Mouse (Mus musculus): ENCODE results near the gene Tas2r108. TPM values are rescaled to one million over a fixed set of nuclear protein-coding genes. Genes with fewer than 3 reads are reported as not detected.

Gene Tas2r108
- not detected in 2 replicates for total RNA-seq (2015)
- total RNA-seq (2017): not detected in 2 replicates

DNA sequence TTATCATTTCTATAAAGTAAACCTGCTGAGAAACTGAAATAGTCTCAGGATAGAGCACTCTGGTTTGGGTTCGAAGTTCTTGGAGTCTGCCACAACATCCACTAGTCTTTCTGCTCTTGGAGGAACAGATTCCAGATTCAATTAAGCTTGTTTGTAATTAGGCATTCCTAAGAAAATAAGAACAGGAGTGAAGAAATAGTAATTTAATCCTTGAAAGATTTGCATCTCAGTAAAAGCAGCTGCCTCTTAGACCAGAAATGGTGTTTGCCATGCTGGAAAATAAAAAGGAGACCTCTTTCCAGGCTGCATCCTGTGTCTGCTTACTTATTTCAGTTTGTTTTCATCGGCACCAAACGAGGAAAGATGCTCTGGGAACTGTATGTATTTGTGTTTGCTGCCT, at the start of gene Tas2r108:
Gene Tas2r108, plus strand, starts transcription at position 301 of the 400 bp plus-strand sequence.
- no peak for ATAC-seq (ENCODE audit: poor library complexity, severe bottlenecking)

DNA sequence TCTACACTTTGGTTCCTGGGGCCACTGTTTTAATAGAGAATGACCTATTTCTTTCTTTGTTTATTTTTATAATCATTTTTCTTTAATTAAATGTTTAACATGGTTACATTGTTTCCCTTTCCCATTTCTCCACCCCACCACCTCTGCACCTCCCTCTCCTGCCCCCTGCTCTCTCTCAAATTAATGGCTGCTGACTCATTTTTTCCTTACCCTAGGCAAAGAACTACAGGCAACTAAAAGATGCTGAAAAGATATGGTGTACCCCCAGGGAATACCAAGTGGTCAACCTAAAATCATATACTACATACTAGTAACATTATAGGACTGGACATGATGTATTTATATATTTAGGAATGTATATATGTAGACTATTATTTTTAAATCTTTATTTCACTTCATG, 44.7 kb upstream of the Tas2r108 start:
- ATAC-seq (ENCODE audit: poor library complexity, severe bottlenecking): no peak

DNA sequence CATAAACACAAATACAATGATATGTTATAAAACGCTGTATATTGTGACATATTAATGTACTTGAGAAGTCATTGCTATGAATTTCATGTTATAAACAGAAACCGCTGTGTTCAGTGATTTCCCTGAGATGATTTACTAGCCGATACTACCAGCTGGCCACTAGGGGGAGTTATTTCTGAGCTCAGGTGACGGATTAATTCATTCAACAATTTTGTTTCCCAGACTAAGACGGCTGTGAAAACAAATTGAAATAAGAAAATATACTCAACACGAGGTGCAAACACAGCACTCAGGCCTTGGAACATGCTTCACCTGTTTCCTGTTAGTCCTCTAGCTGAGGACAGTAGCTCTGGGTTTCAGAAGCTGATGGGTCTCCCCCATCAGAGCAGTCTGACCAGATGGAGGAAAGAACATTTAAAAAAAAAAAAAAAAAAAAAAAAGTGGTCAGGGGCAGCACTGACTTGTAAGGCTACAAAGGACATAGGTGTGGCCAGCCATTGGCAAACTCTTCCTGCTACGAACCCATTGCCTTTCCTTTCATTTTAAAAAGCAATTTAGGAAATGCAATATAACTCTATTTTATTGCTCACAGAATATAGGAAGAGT, 38.8 kb upstream of the Tas2r108 start:
- peak; percentile 74 for ATAC-seq (ENCODE audit: poor library complexity, severe bottlenecking)

DNA sequence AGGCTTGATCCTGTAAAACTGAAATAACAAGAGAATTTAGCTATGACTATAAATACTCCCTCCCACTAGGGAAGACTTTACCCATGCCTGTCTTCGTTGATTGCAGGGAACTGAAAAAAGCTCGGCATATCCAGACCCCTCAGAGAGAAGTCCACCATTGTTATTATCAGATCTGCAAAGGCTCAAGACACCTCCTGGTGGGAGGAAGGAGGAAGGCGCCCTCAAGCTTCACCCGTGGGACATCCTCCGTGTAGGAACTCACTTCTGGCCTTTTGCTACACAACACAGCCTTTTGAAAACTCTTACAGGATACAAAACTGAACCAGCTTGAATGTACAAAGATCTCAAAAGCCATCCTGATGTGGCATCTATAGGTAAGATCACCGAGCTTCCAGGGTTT, 27.6 kb upstream of the Tas2r108 start:
- peak; percentile 79 for ATAC-seq (ENCODE audit: poor library complexity, severe bottlenecking)

DNA sequence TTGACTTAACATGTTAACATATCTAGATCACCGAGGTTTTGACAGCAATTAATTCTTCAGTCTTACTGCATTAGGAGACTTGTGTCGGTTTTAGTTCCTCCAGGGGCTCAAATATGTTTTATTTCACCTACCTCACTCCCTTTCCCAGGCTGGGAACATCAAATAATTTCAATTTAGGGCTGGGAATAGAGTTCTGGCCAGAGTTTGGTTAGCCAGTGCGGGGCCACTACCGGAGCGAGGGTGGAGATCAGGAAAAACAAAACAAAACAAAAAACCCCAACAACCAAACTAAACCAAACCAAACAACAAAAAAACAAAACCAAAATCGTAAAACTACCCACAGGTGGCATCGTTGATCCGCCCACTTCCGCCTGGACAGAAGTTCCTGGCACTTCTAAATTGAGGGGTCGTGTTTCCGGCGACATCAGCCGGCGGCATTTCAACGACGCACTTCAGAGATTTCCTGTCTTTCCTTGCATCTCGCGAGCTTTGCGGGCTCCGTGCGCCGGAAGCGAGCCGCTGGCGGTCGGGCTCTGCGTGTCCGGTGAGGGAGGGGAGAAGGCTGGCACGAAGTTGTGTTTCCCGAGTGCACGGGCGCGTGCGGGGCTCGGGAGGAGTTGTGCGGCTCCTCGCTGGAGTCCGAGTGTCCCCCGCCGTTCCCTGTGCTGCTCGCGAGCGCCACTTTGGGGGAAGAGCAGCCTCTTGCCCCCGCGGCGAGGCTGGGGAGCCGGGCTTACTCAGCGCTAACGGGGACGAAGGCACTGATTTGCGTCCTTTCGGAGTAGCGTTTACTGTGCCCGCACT, 22.2 kb upstream of the Tas2r108 start, which contains the start of gene Ssbp1:
Gene Ssbp1, plus strand, starts transcription at position 437 of the 804 bp plus-strand sequence.
- ATAC-seq (ENCODE audit: poor library complexity, severe bottlenecking): peak; percentile 98

DNA sequence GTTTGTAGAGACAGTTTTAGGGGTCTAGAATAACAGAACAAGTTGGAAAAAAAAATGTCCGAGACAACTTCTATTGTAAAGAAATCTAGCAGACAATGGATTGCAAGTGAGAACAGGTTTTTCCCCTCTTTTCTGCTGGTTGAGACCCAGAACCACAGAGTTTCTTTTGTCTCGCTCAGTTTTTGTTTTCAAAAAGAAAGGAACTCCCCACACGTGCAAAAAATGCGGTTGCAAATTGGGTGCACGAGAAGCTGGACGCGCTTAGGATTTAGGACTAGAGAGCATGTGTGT, 21.7 kb upstream of the Tas2r108 start:
- ATAC-seq (ENCODE audit: poor library complexity, severe bottlenecking): no peak

DNA sequence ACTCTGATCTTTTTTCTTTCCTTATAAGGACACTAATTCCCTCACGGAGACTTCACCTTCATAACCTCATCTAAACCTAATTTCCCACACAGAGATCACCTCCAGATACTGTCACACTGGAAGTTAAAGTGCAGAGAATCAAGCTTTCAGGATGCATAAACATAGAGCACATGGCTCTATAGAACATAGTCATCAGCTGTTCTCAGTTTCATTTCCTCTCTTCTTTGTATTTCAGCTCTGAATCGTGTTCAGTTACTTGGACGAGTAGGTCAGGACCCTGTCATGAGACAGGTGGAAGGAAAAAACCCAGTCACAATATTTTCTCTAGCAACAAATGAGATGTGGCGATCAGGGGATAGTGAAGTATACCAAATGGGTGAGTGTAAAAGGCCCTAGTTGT, 17.2 kb upstream of the Tas2r108 start:
- 0 out of 2 replicates have a peak, but pooled peaks have one; percentile 20 for ATAC-seq (ENCODE audit: poor library complexity, severe bottlenecking)

DNA sequence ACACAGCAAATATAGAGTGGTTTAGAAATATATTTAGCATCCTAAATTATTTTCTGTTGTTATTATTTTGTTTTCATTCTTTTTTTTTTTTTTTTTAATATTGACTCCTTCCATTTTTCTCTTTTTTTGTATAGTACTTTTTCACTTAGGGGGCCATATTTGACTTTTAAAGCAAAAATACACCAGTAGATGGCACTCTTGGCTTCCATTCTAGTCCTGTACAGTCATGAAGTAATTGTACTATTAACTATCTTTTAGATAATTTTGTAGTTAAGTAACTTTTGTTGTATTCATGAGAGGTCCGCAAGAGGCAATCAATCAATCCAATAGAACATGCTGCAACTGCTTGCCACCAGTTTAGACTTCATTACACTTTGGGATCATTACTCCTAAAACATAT, 13.6 kb upstream of the Tas2r108 start:
- ATAC-seq (ENCODE audit: poor library complexity, severe bottlenecking): peak; percentile 68

DNA sequence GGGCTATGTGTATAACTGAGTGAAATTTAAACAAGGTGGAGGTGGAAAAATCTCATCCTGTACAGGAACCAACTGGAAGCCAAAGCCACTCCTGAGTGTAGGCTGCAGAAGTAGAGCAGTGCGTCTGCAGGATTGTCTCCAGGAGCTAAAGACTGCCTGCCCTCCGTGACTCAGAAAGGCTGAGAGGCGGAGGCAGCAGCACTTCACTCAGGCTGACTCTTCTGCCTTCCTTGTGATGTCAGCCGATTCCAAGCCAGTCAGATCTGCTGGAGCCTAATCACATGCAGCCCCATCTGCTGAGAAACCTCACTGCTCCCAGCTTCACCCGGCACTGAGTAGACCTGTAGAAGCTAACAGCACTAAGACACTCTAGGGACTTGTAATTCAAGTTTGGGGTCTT, 11.0 kb upstream of the Tas2r108 start:
- no peak for ATAC-seq (ENCODE audit: poor library complexity, severe bottlenecking)

DNA sequence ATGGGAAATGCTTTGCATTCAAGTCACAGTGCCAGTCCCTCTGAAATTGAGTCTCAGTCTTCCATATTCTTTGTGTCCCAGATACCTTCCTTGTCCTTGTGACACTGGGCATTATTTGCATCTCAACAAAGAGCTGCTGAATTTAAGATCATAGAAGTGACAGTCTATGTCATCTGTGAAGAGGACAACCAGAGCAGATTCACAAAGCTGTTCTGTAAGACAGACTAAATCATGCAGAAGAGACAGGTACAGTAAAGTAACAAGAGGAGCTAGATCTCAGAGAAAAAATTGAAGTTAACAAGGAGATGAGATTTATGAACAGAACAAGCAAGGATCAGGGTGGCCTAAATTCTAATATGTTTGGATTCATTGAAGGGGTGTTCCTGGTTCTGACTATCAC, 2.4 kb upstream of the Tas2r108 start, which contains the start of gene Tas2r137:
Gene Tas2r137, plus strand, starts transcription at position 301 of the 400 bp plus-strand sequence.
- no peak for ATAC-seq (ENCODE audit: poor library complexity, severe bottlenecking)

DNA sequence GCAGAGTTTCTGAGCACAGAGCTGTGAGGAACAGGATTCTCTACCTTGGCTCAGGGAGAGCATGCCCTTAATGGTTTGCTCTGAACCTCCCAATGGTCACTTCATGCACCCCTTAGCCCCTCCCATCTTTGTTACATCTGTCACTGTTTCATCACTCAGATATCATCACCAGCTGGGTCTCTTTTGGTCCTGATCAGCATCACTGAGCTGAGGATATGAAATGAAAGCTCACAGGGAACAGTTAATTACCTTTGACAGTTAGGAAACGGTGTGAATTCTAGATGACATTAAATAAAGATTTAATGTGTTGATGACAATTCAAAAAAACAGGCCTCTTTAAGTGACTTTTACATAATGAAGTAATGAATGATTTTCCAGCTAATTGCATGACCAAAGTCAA, 26.1 kb downstream of the Tas2r108 start, which contains the start of gene Prss37:
Gene Prss37, minus strand, starts transcription at position 101 of the 400 bp plus-strand sequence.
- no peak for ATAC-seq (ENCODE audit: poor library complexity, severe bottlenecking)

Other genes with a start within 250 kb of the Tas2r108 start
- gene Agk, start 168.4 kb upstream of the Tas2r108 start, total RNA-seq (2015): 8.3 and 8.5 TPM in 2 replicates
- 12.8 and 14.4 TPM in 2 replicates for gene Agk, start 168.4 kb upstream of the Tas2r108 start, total RNA-seq (2017)
- gene E330009J07Rik, start 57.4 kb upstream of the Tas2r108 start, total RNA-seq (2015): 8.0 and 8.6 TPM in 2 replicates
- 14.1 and 16.2 TPM in 2 replicates for gene E330009J07Rik, start 57.4 kb upstream of the Tas2r108 start, total RNA-seq (2017)
- gene Wee2, start 54.4 kb upstream of the Tas2r108 start, total RNA-seq (2015): not detected in 2 replicates
- not detected in 2 replicates for gene Wee2, start 54.4 kb upstream of the Tas2r108 start, total RNA-seq (2017)
- gene Ssbp1, start 22.2 kb upstream of the Tas2r108 start, total RNA-seq (2015): 94.8 and 94.9 TPM in 2 replicates
- 63.2 and 67.6 TPM in 2 replicates for gene Ssbp1, start 22.2 kb upstream of the Tas2r108 start, total RNA-seq (2017)
- not detected in 2 replicates for gene Tas2r137, start 2.3 kb upstream of the Tas2r108 start, total RNA-seq (2015)
- 0.24 TPM in 1 of 2 replicates, not detected in the other for gene Tas2r137, start 2.3 kb upstream of the Tas2r108 start, total RNA-seq (2017)
- not detected in 2 replicates for gene Prss37, start 26.0 kb downstream of the Tas2r108 start, total RNA-seq (2015)
- not detected in 2 replicates for gene Prss37, start 26.0 kb downstream of the Tas2r108 start, total RNA-seq (2017)
- gene Olfr461, start 61.5 kb downstream of the Tas2r108 start, total RNA-seq (2015): not detected in 2 replicates
- not detected in 2 replicates for gene Olfr461, start 61.5 kb downstream of the Tas2r108 start, total RNA-seq (2017)
- gene Olfr460, start 76.0 kb downstream of the Tas2r108 start, total RNA-seq (2015): not detected in 2 replicates
- gene Olfr460, start 76.0 kb downstream of the Tas2r108 start, total RNA-seq (2017): 0.15 TPM in 1 of 2 replicates, not detected in the other
- gene Clec5a, start 92.3 kb downstream of the Tas2r108 start, total RNA-seq (2015): 178 and 181 TPM in 2 replicates
- gene Clec5a, start 92.3 kb downstream of the Tas2r108 start, total RNA-seq (2017): 198 and 208 TPM in 2 replicates
- not detected in 2 replicates for gene Tas2r138, start 119.8 kb downstream of the Tas2r108 start, total RNA-seq (2015)
- not detected in 2 replicates for gene Tas2r138, start 119.8 kb downstream of the Tas2r108 start, total RNA-seq (2017)
- gene Mgam, start 135.3 kb downstream of the Tas2r108 start, total RNA-seq (2015): 8.1 and 8.5 TPM in 2 replicates
- 13.7 and 19.6 TPM in 2 replicates for gene Mgam, start 135.3 kb downstream of the Tas2r108 start, total RNA-seq (2017)

Data from megakaryocyte, adult 5-6 weeks (primary cell).